Mouse (Mus musculus) cortical plate, adult 2 months (tissue): ENCODE measurements around the gene Sirt2. TPM values are rescaled to one million over a fixed set of nuclear protein-coding genes. Genes with fewer than 3 reads are reported as not detected.

ENCODE experiments used
- H3K27ac ChIP-seq: fragments of 200-500 bp; 2 replicates; pipeline ENCODE4 v1.5.1; 2012; ENCODE audit warnings: low read length, control low read depth, inconsistent platforms; ENCODE audit not compliant: insufficient read depth
- H3K4me1 ChIP-seq: fragments of 200-500 bp; 2 replicates; pipeline ENCODE4 v1.6.1; 2011; ENCODE audit warnings: low read length; ENCODE audit not compliant: control insufficient read depth, insufficient read depth
- H3K4me3 ChIP-seq: fragments of 200-500 bp; 2 replicates; pipeline ENCODE4 v1.5.1; 2011; ENCODE audit warnings: mild to moderate bottlenecking, low read length, control low read depth; ENCODE audit not compliant: insufficient read depth
- CTCF ChIP-seq: fragments of 200-500 bp; IDR thresholded peaks from 2 replicates; pipeline ENCODE4 v1.5.1; 2011; ENCODE audit warnings: mild to moderate bottlenecking, control low read depth, low read length; ENCODE audit not compliant: insufficient read depth; ENCODE audit errors: extremely low read depth
- POLR2A ChIP-seq: fragments of 200-500 bp; IDR thresholded peaks from 2 replicates; pipeline ENCODE4 v1.6.1; 2011; ENCODE audit warnings: mild to moderate bottlenecking, low read length, control low read depth; ENCODE audit not compliant: insufficient read depth; ENCODE audit errors: extremely low read depth
- polyA plus RNA-seq: library from polyadenylated mRNA; depleted of rRNA; stranded (reverse); fragments of >200 nt; gene quantifications from 2 replicates; pipeline ENCODE4 v1.2.3, GENCODE M21; 2012

Sirt2 gene
- polyA plus RNA-seq, 1 experiment: 291 TPM

GRCm38 (mm10) chr7:28811228-28811627 is 44.7 kb downstream of the Sirt2 start:
- TF ChIP-seq POLR2A (no peak), CTCF (no peak)
- Histone ChIP-seq H3K4me3 (peak overlapping the region; percentile 55), H3K4me1 (peaks cover 8% of the 10 kb centered on the region), H3K27ac (no peak overlapping the region)

GRCm38 (mm10) chr7:28811640-28812275 is 45.2 kb downstream of the Sirt2 start:
- H3K4me1 ChIP-seq: peaks cover 8% of the 10 kb centered on the region
- TF ChIP-seq POLR2A (no peak), CTCF (no peak)
- H3K4me3 ChIP-seq: peak overlapping the region; percentile 55
- no peak overlapping the region for H3K27ac ChIP-seq

GRCm38 (mm10) chr7:28812436-28812835 is 45.9 kb downstream of the Sirt2 start:
- Histone ChIP-seq H3K4me1 (peaks cover 10% of the 10 kb centered on the region), H3K27ac (no peak overlapping the region), H3K4me3 (peak overlapping the region; percentile 55)
- no peak for TF ChIP-seq CTCF
- no peak for TF ChIP-seq POLR2A

GRCm38 (mm10) chr7:28812949-28813348 is 46.4 kb downstream of the Sirt2 start:
- Histone ChIP-seq H3K4me1 (peaks cover 10% of the 10 kb centered on the region), H3K27ac (no peak overlapping the region), H3K4me3 (peak overlapping the region; percentile 55; the same call in 1 of the 2 replicates)
- TF ChIP-seq CTCF (no peak), POLR2A (no peak)

GRCm38 (mm10) chr7:28814306-28815034 is 47.9 kb downstream of the Sirt2 start:
- no peak for TF ChIP-seq CTCF
- no peak overlapping the region for H3K27ac ChIP-seq
- peaks cover 7% of the 10 kb centered on the region for H3K4me1 ChIP-seq
- no peak overlapping the region for H3K4me3 ChIP-seq

GRCm38 (mm10) chr7:28815230-28815629 is 48.7 kb downstream of the Sirt2 start:
- Histone ChIP-seq H3K4me1 (peaks cover 8% of the 10 kb centered on the region), H3K4me3 (no peak overlapping the region), H3K27ac (no peak overlapping the region)
- TF ChIP-seq CTCF (no peak), POLR2A (no peak)

GRCm38 (mm10) chr7:28816201-28816600 is 49.7 kb downstream of the Sirt2 start:
- H3K27ac ChIP-seq: no peak overlapping the region
- H3K4me3 ChIP-seq: no peak overlapping the region
- H3K4me1 ChIP-seq: peaks cover 15% of the 10 kb centered on the region
- TF ChIP-seq CTCF (no peak), POLR2A (no peak)

- Histone ChIP-seq H3K27ac (no peak overlapping the region), H3K4me1 (peaks cover 17% of the 10 kb centered on the region), H3K4me3 (no peak overlapping the region)
- TF ChIP-seq POLR2A (no peak), CTCF (no peak)
Observed at GRCm38 (mm10) chr7:28816920-28817319, 50.4 kb downstream of the Sirt2 start.

- Histone ChIP-seq H3K27ac (no peak overlapping the region), H3K4me3 (no peak overlapping the region), H3K4me1 (peaks cover 15% of the 10 kb centered on the region)
- TF ChIP-seq POLR2A (no peak), CTCF (no peak)
Observed at GRCm38 (mm10) chr7:28817524-28817923, 51.0 kb downstream of the Sirt2 start.

GRCm38 (mm10) chr7:28817957-28818356 is 51.4 kb downstream of the Sirt2 start:
- TF ChIP-seq POLR2A: no peak
- no peak for TF ChIP-seq CTCF
- H3K4me3 ChIP-seq: no peak overlapping the region
- H3K4me1 ChIP-seq: peaks cover 14% of the 10 kb centered on the region
- H3K27ac ChIP-seq: no peak overlapping the region

- H3K4me1 ChIP-seq: peaks cover 14% of the 10 kb centered on the region
- TF ChIP-seq CTCF (no peak), POLR2A (no peak)
- no peak overlapping the region for H3K4me3 ChIP-seq
- H3K27ac ChIP-seq: no peak overlapping the region
Observed at GRCm38 (mm10) chr7:28818436-28818835, 51.9 kb downstream of the Sirt2 start.
